Mouse (Mus musculus): ENCODE data around the gene AI661453.

GRCm38 (mm10) chr17:47470686-47471085, 34.3 kb downstream of the AI661453 start:
- TF ChIP-seq TAL1 (IDR thresholded peaks at IDR 0.05; ENCODE audit: low read length) (no peak), GATA1 (IDR thresholded peaks at IDR 0.05; ENCODE audit: low read length) (no peak)
